Mouse (Mus musculus) frontal cortex, adult 2 months (tissue): ENCODE results near the gene Ltbp2. TPM values are rescaled to one million over a fixed set of nuclear protein-coding genes. Genes with fewer than 3 reads are reported as not detected.

Experiments
- DNase-seq, 2 experiments: peaks; one replicate each; pipeline ENCODE4 v3.0.0; 2022; ENCODE audit warnings: low spot score in 1 of 2; ENCODE audit errors: extremely low spot score in 1 of 2
- polyA plus RNA-seq: library from polyadenylated mRNA; depleted of rRNA; stranded (reverse); fragments of >200 nt; gene quantifications from 2 replicates; pipeline ENCODE4 v1.2.3, GENCODE M21; 2012

Ltbp2 gene
- polyA plus RNA-seq, 1 experiment: 2.3 TPM

GRCm38 (mm10) chr12:84882796-84883195, 6.5 kb upstream of the Ltbp2 start:
- DNase-seq: no peak

DNA sequence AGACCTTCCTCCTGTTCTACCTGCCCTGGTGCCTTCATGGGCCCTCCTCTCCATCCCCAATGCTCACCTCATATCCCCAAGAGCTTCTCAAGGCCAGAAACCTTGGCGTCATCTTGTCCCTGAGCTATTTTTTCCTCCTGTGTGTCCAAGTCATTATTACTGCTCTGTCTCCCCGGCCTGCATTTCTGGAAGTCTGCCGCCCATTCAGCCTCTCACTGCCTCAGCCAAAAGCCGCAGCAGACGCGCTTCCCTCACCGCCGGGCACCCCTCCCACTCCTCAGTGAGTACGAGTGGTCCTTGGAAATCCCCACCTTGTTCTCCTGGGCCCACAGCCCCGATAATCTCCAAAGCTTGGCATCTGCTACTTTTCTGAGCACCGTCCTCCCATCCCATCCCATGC, 3.8 kb upstream of the Ltbp2 start:
- no peak for DNase-seq

DNA sequence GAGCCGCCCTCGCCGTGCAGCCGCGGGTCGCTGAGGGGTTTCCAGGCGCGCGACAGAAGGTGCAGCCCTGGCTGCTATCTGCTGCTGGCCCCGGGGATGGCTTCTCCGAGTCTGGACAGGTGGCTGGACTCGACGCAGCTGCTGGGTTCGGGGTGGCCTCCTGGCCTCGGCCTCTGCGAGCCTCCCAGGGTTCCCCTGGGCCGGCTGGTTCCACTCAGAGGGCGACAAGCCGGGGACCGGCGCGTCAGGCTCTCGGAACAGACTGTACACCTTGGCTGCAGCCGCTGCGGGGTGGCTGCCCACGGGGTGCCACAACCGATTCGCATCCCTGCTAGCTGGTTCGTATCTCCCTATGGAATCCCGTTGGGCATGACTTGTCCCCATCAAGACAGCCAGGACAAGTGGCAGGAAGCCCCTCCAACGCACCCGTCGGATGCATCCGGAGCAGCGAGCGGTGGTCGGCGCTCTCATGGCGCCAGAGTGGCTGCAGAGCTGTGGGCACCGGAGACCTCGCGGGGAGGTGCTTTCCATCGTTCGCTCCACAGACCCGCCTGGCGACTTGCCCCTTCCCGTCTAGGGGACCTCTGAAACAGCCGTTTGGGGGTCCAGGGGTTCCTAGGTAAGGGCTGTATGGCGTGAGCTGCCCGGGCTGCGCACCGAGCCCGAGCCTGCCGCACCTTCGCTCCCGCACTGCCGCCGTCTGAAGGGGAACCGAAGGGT, 411 bp downstream of the Ltbp2 start:
- no peak for DNase-seq

- DNase-seq: peak in 1 of 2 experiments; percentile 45
These were observed 2.9 kb downstream of the Ltbp2 start for GRCm38 (mm10) chr12:84873434-84873833.

GRCm38 (mm10) chr12:84872310-84872709, 4.0 kb downstream of the Ltbp2 start:
- no peak for DNase-seq

DNA sequence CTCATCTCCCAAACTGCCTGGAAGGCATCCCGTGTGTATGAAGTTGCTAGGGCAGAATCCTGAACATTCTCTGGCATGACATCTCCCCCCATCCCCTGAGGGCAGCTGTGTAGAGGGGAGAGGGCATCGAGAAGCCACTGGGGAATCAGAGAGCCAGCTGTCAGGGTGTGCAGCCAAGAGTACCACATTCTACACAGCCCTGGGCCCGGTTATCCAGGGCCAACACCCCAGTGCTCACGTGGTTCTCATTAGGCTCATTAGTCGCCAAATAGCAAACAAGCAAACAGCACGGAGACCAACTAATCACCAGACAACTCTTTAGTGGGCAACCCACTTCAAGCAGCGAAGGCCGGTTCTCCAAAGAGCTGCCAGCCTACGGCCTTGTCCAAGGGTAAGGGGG, 10.9 kb downstream of the Ltbp2 start:
- DNase-seq: no peak

DNA sequence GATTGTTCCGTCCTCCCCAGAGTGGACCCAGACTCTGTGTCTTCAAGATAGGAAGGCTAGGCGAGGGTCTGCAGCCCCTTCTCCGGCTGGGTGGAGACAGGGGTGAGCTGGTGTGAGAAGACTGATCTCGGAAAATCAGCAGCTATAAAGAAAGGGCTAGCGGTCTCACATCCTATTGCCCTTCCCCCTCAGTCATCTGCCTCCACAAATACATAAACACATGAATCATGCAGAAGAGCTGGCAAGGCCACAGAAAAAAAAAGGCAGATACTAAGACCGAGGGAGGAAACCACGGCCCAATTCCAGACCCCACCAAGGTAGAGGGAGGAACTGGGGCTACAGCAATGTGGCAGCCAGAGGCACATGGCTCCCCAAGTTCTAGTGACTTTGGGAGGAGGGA, 11.5 kb downstream of the Ltbp2 start:
- DNase-seq: no peak

GRCm38 (mm10) chr12:84863196-84863595, 13.1 kb downstream of the Ltbp2 start:
- DNase-seq: peak in 1 of 2 experiments; percentile 29

DNA sequence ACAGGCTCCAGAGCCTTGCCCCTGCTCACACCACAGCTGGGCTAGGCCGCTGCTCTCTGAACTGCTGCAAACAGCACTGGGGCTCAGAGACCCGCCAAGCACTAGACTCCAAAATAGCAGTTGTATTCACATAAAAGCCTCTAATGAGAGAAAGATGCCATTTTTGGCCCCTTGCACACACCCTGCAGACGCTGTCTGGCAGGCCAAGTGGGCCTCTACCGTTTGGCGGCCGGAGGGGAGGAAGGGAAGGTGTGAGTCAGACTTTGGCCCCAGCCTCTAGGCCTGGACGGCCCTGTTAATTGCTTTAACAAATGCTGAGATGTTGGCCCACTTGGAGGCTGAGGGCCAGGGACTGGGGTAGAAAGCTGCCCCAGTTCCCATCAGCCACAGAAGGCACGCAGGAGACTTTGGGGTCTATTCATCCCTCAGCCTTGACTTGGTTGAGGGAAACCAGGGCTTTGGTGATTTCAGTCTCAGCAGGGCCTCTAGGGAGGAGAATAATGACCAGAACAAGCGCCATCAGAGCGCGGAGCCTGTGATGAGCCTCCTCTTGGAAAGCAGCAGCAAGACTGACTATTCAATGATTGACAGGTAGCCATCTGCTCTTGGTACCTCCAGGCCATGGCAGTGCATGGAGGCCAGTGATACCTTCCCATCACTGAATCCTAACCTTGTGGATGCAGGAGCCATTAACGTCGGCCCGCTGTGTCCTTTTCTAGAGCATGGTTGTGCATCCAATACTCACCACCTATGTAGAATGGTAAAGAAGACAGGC, 14.0 kb downstream of the Ltbp2 start:
- peak in 1 of 2 experiments; percentile 18 for DNase-seq

DNA sequence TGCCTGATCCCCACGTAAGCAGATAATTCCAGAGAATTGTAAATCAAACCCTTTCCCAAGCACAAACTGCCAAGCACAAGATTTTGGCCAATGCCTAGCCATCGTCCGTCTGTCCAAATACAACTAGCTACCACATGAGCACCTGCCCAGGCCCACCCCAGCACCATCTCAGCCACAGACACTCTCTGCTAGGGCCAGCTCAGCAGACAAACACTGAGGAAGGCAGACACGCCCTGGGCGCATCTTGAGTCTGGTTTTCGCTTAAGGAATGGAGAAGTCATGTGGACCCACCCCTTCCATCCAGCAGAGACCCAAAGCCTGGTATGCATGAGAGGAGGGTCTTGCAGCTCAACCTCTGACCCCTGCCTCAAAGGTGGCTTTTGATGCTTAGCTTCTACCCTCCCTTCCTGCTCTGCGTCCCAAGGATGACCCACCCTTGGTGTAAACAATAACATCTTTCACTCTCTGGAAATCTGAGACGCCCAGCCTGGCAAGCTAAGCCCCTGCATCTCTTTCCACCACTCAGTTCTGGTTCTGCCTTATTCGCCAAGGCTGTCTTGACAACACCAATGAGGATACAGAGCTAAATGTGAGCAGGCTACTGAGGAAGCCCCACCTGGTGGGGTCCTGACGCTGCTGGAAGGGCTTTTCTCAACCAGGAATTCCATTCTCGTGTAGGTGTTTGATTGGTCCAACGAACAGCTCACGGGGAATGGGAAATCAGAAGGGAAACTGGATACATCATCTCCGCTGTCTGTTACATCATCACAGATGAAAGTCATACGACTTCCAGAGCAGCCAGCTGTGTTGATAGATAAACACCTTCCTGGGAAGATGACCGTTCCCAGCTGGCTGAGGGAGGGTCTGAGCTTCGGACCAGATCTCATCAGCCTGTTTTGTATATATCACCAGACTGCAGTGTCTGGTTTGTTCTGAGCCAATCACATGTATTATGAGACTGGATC, 17.9 kb downstream of the Ltbp2 start:
- no peak for DNase-seq

- DNase-seq: no peak
These were observed 18.6 kb downstream of the Ltbp2 start for GRCm38 (mm10) chr12:84857706-84858105.

- no peak for DNase-seq
These were observed 19.8 kb downstream of the Ltbp2 start for GRCm38 (mm10) chr12:84856532-84856931.

DNA sequence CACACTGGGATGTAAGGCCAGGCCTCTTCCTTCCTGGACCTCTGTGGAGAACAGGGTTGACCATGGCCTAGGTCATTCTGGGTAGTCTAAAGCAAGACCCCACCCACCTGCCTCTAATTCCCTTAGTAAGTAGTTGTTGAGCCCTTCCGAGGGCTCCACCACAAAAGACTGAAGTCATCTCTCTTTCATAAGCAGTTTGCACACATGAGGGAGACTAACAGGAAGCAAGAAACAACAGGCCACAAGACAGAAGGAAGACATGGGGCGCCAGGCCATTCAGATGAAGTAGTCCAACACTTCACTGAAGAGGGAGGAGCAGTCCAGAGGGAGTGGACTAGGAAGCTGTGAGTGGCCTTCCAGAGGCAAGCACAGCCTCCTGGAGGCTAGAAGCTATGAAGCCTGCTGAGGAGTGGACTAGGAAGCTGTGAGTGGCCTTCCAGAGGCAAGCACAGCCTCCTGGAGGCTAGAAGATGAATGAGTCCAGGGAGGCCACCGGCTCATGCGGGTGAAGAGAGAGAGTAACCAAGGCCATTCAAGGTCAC, 21.2 kb downstream of the Ltbp2 start:
- no peak for DNase-seq

DNA sequence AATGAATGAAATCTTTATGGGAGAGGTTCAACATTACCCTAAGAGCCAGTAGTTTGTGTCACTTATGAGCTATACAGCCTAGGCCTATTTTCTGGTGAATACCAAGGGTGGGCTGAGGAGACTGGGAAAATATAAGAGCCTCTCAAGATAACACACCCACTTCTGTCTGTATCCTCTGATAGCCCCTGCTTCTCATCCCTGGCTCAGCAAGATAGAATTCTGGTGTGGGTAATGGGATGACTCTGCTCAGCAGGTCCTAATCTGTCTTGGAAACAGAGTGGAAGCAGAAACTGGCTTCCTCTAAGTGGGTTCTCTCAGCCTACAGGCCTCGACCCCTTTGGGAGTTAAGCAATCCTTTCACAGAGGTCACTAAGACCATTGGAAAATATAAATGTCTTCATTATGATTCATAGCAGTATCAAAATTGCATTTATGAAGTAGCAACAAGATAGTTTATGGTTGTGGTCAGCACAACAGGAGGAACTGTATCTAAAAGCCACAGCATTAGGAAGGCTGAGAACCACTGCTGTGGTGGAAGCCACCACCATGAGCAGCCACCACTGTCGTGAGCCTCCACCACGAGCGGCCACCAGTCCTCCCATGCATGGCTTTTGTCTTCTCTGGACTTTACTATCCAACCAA, 21.8 kb downstream of the Ltbp2 start:
- DNase-seq: no peak

- no peak for DNase-seq
These were observed 24.8 kb downstream of the Ltbp2 start for GRCm38 (mm10) chr12:84851403-84852040.

GRCm38 (mm10) chr12:84847882-84848281, 28.4 kb downstream of the Ltbp2 start:
- DNase-seq: no peak

DNA sequence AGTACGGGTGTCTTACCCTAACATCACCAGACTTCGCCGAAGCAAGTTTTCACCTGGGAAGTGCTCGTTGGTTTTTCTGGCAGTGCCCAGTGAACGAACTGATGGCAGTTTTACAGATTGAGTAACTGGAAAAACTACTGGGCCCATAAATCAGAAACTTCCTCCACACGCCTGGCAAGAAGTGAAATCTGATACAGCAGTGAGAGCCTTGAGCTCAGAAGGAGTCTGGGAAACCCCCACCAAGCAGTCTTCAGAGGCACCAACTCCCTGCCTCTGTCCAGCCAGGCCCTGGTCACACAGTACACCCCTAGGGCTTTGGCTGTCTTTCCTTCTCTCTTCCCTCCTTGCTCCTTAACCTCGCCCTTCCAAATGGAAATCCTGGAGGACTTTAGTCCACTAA, 28.9 kb downstream of the Ltbp2 start:
- DNase-seq: no peak

- no peak for DNase-seq
These were observed 29.7 kb downstream of the Ltbp2 start for GRCm38 (mm10) chr12:84846594-84847014.

GRCm38 (mm10) chr12:84842706-84843105, 33.6 kb downstream of the Ltbp2 start:
- no peak for DNase-seq
